Mouse (Mus musculus): ENCODE measurements around the gene Mtmr6.

- TF ChIP-seq POLR2A (IDR thresholded peaks at IDR 0.05; ENCODE audit: low read depth, low read length) (no peak), CTCF (IDR thresholded peaks at IDR 0.05; ENCODE audit: borderline replicate concordance, insufficient read depth, low read length) (no peak)
Observed at GRCm38 (mm10) chr14:60286194-60286863, 21.3 kb downstream of the Mtmr6 start.

Measured in embryonic fibroblast, embryonic 13.5 days (primary cell).